Mouse (Mus musculus): ENCODE measurements at regions not wholly inside any gene's neighbourhood (a gene's known extent, or its start where the extent isn't known, plus 50 kb on each side); places are given as distances from the start of the nearest gene placed in this dataset.

GRCm38 (mm10) chr11:112197620-112198268 lies 584.3 kb upstream of the Sox9 start:
- DNase-seq (ENCODE audit: low spot score in 2 of 2) = no peak

- DNase-seq (ENCODE audit: low spot score in 2 of 2) = no peak
Measured at GRCm38 (mm10) chr11:112204561-112204960, 577.5 kb upstream of the Sox9 start.

GRCm38 (mm10) chr11:112209414-112209813 lies 572.6 kb upstream of the Sox9 start:
- peak; percentile 7 to 18 for DNase-seq (ENCODE audit: low spot score in 2 of 2)

GRCm38 (mm10) chr11:112219046-112219720 lies 562.8 kb upstream of the Sox9 start:
- DNase-seq (ENCODE audit: low spot score in 2 of 2) = no peak

- DNase-seq (ENCODE audit: low spot score in 2 of 2) = no peak
Measured at GRCm38 (mm10) chr11:112234492-112235116, 547.4 kb upstream of the Sox9 start.

GRCm38 (mm10) chr11:112238960-112239884 lies 542.8 kb upstream of the Sox9 start:
- no peak for DNase-seq (ENCODE audit: low spot score in 2 of 2)

- DNase-seq (ENCODE audit: low spot score in 2 of 2) = no peak
Measured at GRCm38 (mm10) chr11:112252548-112252947, 529.5 kb upstream of the Sox9 start.

GRCm38 (mm10) chr11:112253061-112253460 lies 529.0 kb upstream of the Sox9 start:
- no peak for DNase-seq (ENCODE audit: low spot score in 2 of 2)

GRCm38 (mm10) chr11:112256326-112256725 lies 525.7 kb upstream of the Sox9 start:
- no peak for DNase-seq (ENCODE audit: low spot score in 2 of 2)

- no peak for DNase-seq (ENCODE audit: low spot score in 2 of 2)
Measured at GRCm38 (mm10) chr11:112264077-112264476, 517.9 kb upstream of the Sox9 start.

GRCm38 (mm10) chr11:112270911-112271310 lies 511.1 kb upstream of the Sox9 start:
- DNase-seq (ENCODE audit: low spot score in 2 of 2) = no peak

- no peak for DNase-seq (ENCODE audit: low spot score in 2 of 2)
Measured at GRCm38 (mm10) chr11:112278566-112278965, 503.5 kb upstream of the Sox9 start.

- no peak for DNase-seq (ENCODE audit: low spot score in 2 of 2)
Measured at GRCm38 (mm10) chr11:112282911-112283310, 499.1 kb upstream of the Sox9 start.

- DNase-seq (ENCODE audit: low spot score in 2 of 2) = peak in 1 of 2 experiments; percentile 60
Measured at GRCm38 (mm10) chr11:112298901-112299341, 483.1 kb upstream of the Sox9 start.

GRCm38 (mm10) chr11:112303091-112303490 lies 478.9 kb upstream of the Sox9 start:
- DNase-seq (ENCODE audit: low spot score in 2 of 2) = no peak

GRCm38 (mm10) chr11:112325850-112326249 lies 456.2 kb upstream of the Sox9 start:
- DNase-seq (ENCODE audit: low spot score in 2 of 2) = no peak

- DNase-seq (ENCODE audit: low spot score in 2 of 2) = no peak
Measured at GRCm38 (mm10) chr11:112327606-112328005, 454.4 kb upstream of the Sox9 start.

GRCm38 (mm10) chr11:112345133-112345532 lies 436.9 kb upstream of the Sox9 start:
- no peak for DNase-seq (ENCODE audit: low spot score in 2 of 2)

GRCm38 (mm10) chr11:112345586-112345985 lies 436.4 kb upstream of the Sox9 start:
- no peak for DNase-seq (ENCODE audit: low spot score in 2 of 2)

GRCm38 (mm10) chr11:112346089-112346488 lies 435.9 kb upstream of the Sox9 start:
- DNase-seq (ENCODE audit: low spot score in 2 of 2) = no peak

GRCm38 (mm10) chr11:112346532-112346931 lies 435.5 kb upstream of the Sox9 start:
- DNase-seq (ENCODE audit: low spot score in 2 of 2) = no peak

Data from left cerebral cortex, adult 8-10 months (tissue).